ENCODE assay signal across 7 mouse cellular contexts in genomic region chr5:35729844-35730243, GRCm38 (mm10). TPM values are rescaled to one million over a fixed set of nuclear protein-coding genes. Genes with fewer than 3 reads are reported as not detected.
DNase-seq lines count a peak whose midpoint lies in the region; ATAC-seq lines count a peak whose summit lies in the region.

No protein-coding gene starts in this region.

- H3K36me3 ChIP-seq in heart, embryonic 12.5 days: no peaks in the 10 kb centered on the region

- H3K27me3 ChIP-seq in heart, embryonic 12.5 days (replicated peaks): no peaks in the 10 kb centered on the region; the same call in 1 of the 2 replicates

- DNase-seq in spleen, adult 18-20 months: peak; percentile 24 to 26
- DNase-seq in spleen, adult 12 weeks (ENCODE audit: low spot score): no peak
- DNase-seq in kidney, postnatal 14 days: peak; percentile 84
- peak; percentile 26 for DNase-seq in mesoderm, embryonic 11.5 days (ENCODE audit: low read depth, low spot score)
- DNase-seq in cerebellum, postnatal 14 days: no peak
- DNase-seq in urinary bladder, postnatal 10 days (ENCODE audit: low spot score): no peak

- peak overlapping the region; percentile 90; the same call in 1 of the 2 replicates for H3K27ac ChIP-seq in heart, embryonic 12.5 days (ENCODE audit: poor library complexity, severe bottlenecking)

- H3K9me3 ChIP-seq in heart, embryonic 12.5 days (replicated peaks): no peaks in the 10 kb centered on the region

- no peak overlapping the region for H3K4me3 ChIP-seq in heart, embryonic 12.5 days

- peak; percentile 64 for ATAC-seq in heart, embryonic 12.5 days (ENCODE audit: insufficient number of reproducible peaks, low FRiP score)

- no peak overlapping the region for H3K9ac ChIP-seq in heart, embryonic 12.5 days

- H3K4me1 ChIP-seq in heart, embryonic 12.5 days (replicated peaks): peaks cover 14% of the 10 kb centered on the region

- WGBS in heart, embryonic 12.5 days: 58% methylated on average over 3 of the region's 3 CpGs

- H3K4me2 ChIP-seq in heart, embryonic 12.5 days: no peak overlapping the region

RNA-seq across cellular contexts. Expression of gene Sh3tc1, which starts 9.9 kb away (rescaled TPM):
- polyA plus RNA-seq in heart, embryonic 12.5 days (2016; fragmentation: Nextera tagmentation; extraction: Ambion mirVana): 10.0 and 10.4 TPM in 2 replicates

RNA-seq across cellular contexts. Expression of gene Ablim2, which starts 27.8 kb away (rescaled TPM):
- 3.8 and 3.9 TPM in 2 replicates for polyA plus RNA-seq in heart, embryonic 12.5 days (2016; fragmentation: Nextera tagmentation; extraction: Ambion mirVana)

RNA-seq across cellular contexts. Expression of gene Htra3, which starts 50.3 kb away (rescaled TPM):
- 4.3 and 4.8 TPM in 2 replicates for polyA plus RNA-seq in heart, embryonic 12.5 days (2016; fragmentation: Nextera tagmentation; extraction: Ambion mirVana)

Comparison
In these comparisons a context has a peak if more than half of its experiments do, and no peak if none do; other contexts are left out.
1. DNase-seq: peak in spleen, adult 18-20 months (2 of 2), kidney, postnatal 14 days (single experiment) and mesoderm, embryonic 11.5 days (single experiment); none in spleen, adult 12 weeks (single experiment), cerebellum, postnatal 14 days (0 of 2) and urinary bladder, postnatal 10 days (single experiment).